Mouse (Mus musculus) forebrain, embryonic 10.5 days (tissue): ENCODE measurements around the gene Nt5dc3. TPM values are rescaled to one million over a fixed set of nuclear protein-coding genes. Genes with fewer than 3 reads are reported as not detected.

Experiments
- DNase-seq: peaks from one replicate; pipeline ENCODE4 v3.0.0-alpha.2; 2017; ENCODE audit warnings: low spot score; ENCODE audit errors: extremely low spot score
- H3K27ac ChIP-seq: fragments of 300-500 bp; sonication (generic); 2 replicates; pipeline ENCODE4 v1.5.1; 2016; ENCODE audit warnings: mild to moderate bottlenecking
- H3K27me3 ChIP-seq: fragments of 300-500 bp; sonication (generic); 2 replicates; pipeline ENCODE4 v1.6.1; 2016; ENCODE audit warnings: mild to moderate bottlenecking; ENCODE audit not compliant: poor library complexity, severe bottlenecking
- H3K36me3 ChIP-seq: fragments of 300-500 bp; sonication (generic); replicated peaks from 2 replicates; pipeline ENCODE4 v1.6.1; 2016; ENCODE audit warnings: mild to moderate bottlenecking, moderate library complexity
- H3K4me1 ChIP-seq: fragments of 300-500 bp; sonication (generic); 2 replicates; pipeline ENCODE4 v1.6.1; 2016
- H3K4me3 ChIP-seq: fragments of 300-500 bp; sonication (generic); 2 replicates; pipeline ENCODE4 v1.5.1; 2016; ENCODE audit warnings: mild to moderate bottlenecking, moderate library complexity
- H3K9me3 ChIP-seq: fragments of 300-500 bp; sonication (generic); 2 replicates; pipeline ENCODE4 v1.6.1; 2016; ENCODE audit warnings: mild to moderate bottlenecking, moderate library complexity
- WGBS: fragments of 180-500 bp; shearing (Covaris S2); methylation state at CpG from one replicate; pipeline ENCODE4 v1.1.7; 2016; 5-methylcytosine and 5-hydroxymethylcytosine counted together
- polyA plus RNA-seq: library from polyadenylated mRNA; unstranded; fragments of >200 nt; fragmentation: Nextera tagmentation; extraction: Ambion mirVana; gene quantifications from 2 replicates; pipeline ENCODE4 v1.2.1, GENCODE M21; 2016

The Nt5dc3 gene
- polyA plus RNA-seq, 1 experiment from 2014 or later = 1.0 TPM

DNA sequence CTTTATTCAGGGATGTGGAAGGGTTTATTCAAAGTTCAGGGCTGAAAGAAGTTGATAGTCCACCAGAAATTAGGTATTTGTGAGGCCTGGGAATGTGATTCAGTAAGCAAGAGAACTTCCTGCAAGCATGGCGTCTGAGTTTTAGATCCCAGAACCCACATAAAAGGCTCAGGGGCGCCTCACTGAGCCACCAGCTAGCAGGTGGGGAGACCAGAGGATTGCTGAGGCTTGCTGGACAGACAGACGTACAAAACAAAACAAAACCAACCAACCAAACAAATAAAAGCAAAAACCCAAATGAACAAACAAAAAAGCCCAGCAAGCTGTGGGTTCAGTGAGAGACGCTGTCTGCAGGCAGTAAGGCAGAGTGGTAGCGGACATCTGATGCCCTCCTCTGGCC lies 3.9 kb downstream of the Nt5dc3 start:
- Histone ChIP-seq H3K27me3 (peaks cover 25% of the 10 kb centered on the region), H3K4me3 (no peak overlapping the region), H3K9me3 (no peaks in the 10 kb centered on the region), H3K36me3 (no peaks in the 10 kb centered on the region), H3K4me1 (peaks cover 46% of the 10 kb centered on the region), H3K27ac (peak overlapping the region; percentile 56)
- DNase-seq = no peak
- WGBS = 43% methylated on average over 5 of the region's 5 CpGs

DNA sequence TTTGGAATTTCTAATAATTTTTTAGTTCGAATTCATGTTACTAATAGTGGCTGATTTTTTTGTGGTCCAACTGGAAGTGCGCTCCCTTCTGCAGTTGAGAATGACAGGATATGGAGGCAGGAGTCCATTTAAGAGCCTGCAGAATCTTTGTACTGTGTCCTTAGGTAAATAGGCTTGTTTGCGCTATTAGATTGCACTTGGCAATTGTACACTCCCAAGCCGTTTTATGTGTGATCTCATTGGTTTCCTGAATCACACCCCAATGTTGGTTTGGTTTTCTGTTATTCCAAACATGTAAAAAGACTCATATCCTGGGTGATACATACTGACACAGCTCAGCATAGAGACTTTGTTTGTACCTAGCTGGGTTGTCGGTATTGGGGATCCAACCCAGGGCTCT lies 4.8 kb downstream of the Nt5dc3 start:
- 91% methylated on average over 5 of the region's 5 CpGs for WGBS
- Histone ChIP-seq H3K4me3 (no peak overlapping the region), H3K27ac (no peak overlapping the region), H3K4me1 (peaks cover 46% of the 10 kb centered on the region), H3K36me3 (no peaks in the 10 kb centered on the region), H3K27me3 (peaks cover 21% of the 10 kb centered on the region), H3K9me3 (no peaks in the 10 kb centered on the region)
- DNase-seq = no peak

DNA sequence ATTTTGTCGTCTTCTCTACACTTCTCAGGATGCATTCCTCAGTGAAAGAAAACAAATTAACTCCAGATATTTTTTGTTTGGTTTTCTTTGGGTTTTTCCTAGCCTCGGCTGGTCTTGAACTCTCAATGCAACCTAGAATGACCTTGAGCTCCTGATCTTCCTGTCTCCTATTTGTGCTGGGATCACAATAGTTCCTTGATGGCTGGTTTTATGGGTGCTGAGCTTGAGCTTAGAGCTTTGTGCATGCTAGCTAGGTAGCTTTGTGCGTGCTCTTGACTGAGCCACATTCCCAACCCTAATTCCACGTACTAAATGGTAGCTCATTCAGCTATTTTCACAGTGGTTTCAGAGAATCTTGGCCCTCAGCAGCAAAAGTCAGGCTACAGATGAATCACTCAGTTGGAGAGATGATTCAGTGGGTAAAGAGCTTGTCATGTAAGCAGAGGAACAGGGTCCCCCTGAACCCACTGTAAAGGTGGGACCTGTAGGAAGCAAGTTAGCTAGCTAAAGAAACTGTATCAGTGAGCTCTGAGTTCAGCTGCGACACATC lies 5.4 kb downstream of the Nt5dc3 start:
- DNase-seq = no peak
- H3K4me1 ChIP-seq = peaks cover 43% of the 10 kb centered on the region
- H3K27ac ChIP-seq = no peak overlapping the region
- no peak overlapping the region for H3K4me3 ChIP-seq
- WGBS = 87% methylated on average over 5 of the region's 5 CpGs
- H3K27me3 ChIP-seq = peaks cover 21% of the 10 kb centered on the region
- H3K9me3 ChIP-seq = no peaks in the 10 kb centered on the region
- no peaks in the 10 kb centered on the region for H3K36me3 ChIP-seq

DNA sequence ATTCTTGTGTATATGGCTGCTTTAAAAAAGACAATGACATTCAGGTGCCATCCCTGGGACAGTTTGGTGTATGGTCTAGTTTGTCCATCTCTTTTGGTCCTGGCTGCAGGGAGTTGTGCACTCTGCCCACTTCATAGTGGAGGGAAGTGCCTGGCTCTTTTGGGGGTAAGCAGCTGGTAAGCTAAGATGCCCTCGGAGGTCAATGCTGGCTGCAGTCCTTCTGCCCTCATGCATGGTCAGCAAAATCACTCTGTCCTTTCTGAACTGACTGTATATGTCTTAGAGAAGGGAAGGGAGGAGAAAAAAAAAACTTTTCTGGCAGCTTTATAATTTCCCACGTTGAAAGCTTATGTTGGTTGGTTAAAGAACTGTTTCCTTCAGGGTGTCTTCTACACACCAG lies 6.6 kb downstream of the Nt5dc3 start:
- Histone ChIP-seq H3K4me3 (no peak overlapping the region), H3K36me3 (no peaks in the 10 kb centered on the region), H3K4me1 (peaks cover 31% of the 10 kb centered on the region), H3K27ac (no peak overlapping the region), H3K9me3 (no peaks in the 10 kb centered on the region), H3K27me3 (peaks cover 9% of the 10 kb centered on the region)
- 80% methylated on average over 2 of the region's 2 CpGs for WGBS
- DNase-seq = no peak

DNA sequence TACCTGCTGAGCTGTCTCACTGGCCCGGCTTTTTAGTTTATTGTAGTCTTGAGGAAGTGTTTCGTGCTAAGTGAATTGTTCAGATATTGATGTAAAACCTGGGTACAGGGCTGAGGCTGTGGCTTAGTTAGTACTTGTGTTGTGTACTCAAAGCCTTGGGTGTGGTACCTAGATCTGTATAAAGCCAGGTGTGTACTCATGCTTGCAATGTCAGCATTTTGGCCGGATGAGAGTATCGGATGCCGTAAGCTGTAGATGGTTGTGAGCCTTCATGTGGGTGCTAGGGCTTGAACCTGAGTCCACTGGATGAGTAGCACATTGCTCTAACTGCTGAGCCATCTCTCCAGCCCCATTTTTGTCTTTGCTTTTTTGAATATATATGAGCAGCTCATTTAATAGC lies 7.3 kb downstream of the Nt5dc3 start:
- DNase-seq = no peak
- H3K36me3 ChIP-seq = no peaks in the 10 kb centered on the region

DNA sequence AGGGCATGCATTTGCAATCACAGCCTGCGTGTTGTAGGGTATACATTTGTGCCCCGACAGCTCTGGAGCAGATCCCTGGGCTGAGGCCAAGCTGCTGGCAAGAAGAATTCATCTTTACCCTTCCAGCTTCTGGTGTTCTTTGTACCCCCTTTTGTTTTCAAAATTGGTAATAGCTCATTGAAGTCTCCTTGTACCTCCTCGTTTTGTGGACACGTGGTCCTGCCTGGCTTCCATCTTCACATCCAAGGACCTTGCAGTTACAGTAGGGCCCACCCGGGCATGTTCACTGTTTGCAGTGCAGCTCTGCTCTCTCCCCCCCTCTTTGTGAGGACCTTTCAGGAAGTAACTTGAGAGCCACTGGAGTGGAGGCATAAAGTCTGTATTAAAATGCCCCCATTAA lies 9.4 kb downstream of the Nt5dc3 start:
- H3K9me3 ChIP-seq = no peaks in the 10 kb centered on the region
- DNase-seq = no peak
- no peaks in the 10 kb centered on the region for H3K27me3 ChIP-seq
- no peaks in the 10 kb centered on the region for H3K36me3 ChIP-seq
- no peak overlapping the region for H3K27ac ChIP-seq
- peaks cover 11% of the 10 kb centered on the region; the same call in 1 of the 2 replicates for H3K4me1 ChIP-seq
- no peak overlapping the region for H3K4me3 ChIP-seq
- 65% methylated on average over 5 of the region's 5 CpGs for WGBS

More for the DNA sequence above, 7.3 kb downstream of the Nt5dc3 start:
- 97% methylated on average over 5 of the region's 5 CpGs for WGBS
- H3K9me3 ChIP-seq = no peaks in the 10 kb centered on the region
- peaks cover 2% of the 10 kb centered on the region; the same call in 1 of the 2 replicates for H3K27me3 ChIP-seq
- H3K4me3 ChIP-seq = no peak overlapping the region
- peaks cover 31% of the 10 kb centered on the region for H3K4me1 ChIP-seq
- no peak overlapping the region for H3K27ac ChIP-seq

DNA sequence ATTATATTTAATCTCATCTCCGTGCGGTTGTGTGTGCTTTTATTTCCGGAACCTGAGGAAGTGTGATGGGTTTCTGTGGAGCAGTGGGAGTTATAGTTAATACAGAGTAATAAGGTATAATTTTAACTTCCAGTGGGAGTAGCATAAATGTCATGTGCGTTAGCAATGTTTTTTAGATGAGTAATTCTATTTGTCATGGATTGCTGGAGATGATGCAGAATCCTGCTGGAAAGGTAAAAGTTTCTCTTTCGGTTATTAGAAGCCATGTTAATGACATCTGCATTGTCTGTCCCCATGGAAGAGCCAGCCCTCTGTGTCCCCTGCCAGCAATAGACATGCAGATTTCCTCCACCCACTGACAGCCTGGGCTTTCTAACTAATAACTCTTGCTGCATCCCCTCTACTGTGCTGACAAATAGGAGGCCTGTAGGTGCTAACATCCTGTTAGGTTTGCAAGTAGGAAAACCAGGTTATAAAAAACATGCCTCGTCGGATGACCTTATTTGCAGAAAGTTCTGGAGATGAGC lies 10.4 kb downstream of the Nt5dc3 start:
- Histone ChIP-seq H3K4me3 (no peak overlapping the region), H3K9me3 (no peaks in the 10 kb centered on the region), H3K27me3 (no peaks in the 10 kb centered on the region), H3K4me1 (peaks cover 17% of the 10 kb centered on the region), H3K27ac (no peak overlapping the region), H3K36me3 (no peaks in the 10 kb centered on the region)
- WGBS = 83% methylated on average over 7 of the region's 7 CpGs
- DNase-seq = no peak

DNA sequence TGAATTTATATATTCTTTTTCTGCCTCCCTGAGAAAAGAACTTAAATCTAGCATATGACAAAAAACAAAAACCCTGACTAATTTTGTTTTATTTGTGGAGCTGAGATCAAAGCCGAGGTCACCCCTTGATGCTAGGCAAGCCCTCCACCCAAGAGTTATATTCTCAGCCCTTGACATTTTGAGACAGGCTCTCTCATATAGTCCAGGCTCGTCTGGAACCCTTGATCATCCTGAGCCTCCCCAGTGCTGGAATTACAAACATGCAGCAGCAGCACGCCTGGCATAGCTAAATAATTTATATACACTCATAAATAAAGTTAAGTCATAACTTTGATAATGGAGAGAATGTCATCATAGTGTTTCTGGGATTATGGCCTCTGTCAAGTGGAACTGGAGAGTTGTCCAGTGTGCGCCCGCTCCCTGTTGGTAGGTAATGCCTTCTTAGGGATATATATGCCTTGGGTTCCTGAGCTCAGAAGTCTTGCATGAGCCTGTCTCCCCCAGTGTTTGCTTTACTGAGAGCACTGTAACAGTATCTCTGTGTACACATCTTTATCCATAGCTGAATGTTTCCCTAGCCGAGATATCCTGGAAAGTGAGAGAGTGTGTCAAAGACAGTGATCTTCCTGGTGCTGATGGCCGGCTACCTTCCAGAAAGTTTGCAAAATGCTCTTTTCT lies 12.8 kb downstream of the Nt5dc3 start:
- Histone ChIP-seq H3K27ac (no peak overlapping the region), H3K4me1 (peaks cover 17% of the 10 kb centered on the region), H3K36me3 (no peaks in the 10 kb centered on the region), H3K9me3 (no peaks in the 10 kb centered on the region), H3K4me3 (no peak overlapping the region), H3K27me3 (no peaks in the 10 kb centered on the region)
- 91% methylated on average over 7 of the region's 7 CpGs for WGBS
- no peak for DNase-seq

DNA sequence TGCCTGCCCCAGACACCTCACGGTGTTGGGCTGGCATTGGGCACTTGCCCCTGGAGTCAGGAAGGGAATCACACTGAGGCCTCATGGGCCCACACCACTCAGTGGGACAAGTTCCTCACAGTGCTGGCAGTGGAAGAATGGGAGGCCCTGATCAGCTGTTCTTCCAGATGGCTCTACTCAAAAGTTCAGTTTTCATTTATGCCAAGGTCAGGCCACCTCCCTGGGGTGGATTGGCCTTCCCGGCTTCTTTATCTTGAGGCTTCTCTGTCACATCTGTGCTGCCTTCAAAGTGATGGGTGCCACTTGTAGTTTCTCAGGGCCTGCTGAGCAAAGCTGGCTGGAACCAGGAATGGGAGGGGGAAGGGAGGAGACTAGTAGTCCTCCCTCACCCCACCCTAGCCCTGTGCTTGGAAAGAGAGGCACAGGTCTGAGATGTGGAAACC lies 14.7 kb downstream of the Nt5dc3 start:
- no peaks in the 10 kb centered on the region for H3K27me3 ChIP-seq
- no peak overlapping the region for H3K4me3 ChIP-seq
- H3K36me3 ChIP-seq = no peaks in the 10 kb centered on the region
- H3K27ac ChIP-seq = no peak overlapping the region
- DNase-seq = no peak
- no peaks in the 10 kb centered on the region for H3K9me3 ChIP-seq
- peaks cover 8% of the 10 kb centered on the region for H3K4me1 ChIP-seq
- WGBS = 78% methylated on average over 2 of the region's 2 CpGs

DNA sequence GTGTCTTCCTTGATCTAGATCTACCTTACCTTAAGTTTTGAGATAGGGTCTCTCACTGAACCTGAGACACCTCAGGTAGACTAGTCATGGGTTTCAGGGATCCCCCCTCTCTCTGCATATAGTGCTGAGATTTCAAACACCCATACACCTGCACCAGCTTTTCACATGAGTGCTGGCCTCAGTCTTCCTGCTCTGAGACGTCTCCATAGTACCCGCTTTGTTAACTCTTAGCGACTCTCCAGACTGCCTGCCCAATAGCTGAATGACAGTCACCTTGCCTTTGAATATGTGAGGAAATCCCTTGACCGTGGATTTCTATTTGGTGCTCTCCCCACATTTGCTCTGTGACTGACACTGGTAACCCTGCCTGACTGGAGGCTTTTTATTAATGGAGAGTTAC lies 15.4 kb downstream of the Nt5dc3 start:
- Histone ChIP-seq H3K9me3 (no peaks in the 10 kb centered on the region), H3K4me1 (peaks cover 6% of the 10 kb centered on the region; the same call in 1 of the 2 replicates), H3K4me3 (no peak overlapping the region), H3K27ac (no peak overlapping the region), H3K36me3 (no peaks in the 10 kb centered on the region), H3K27me3 (no peaks in the 10 kb centered on the region)
- 95% methylated on average over 4 of the region's 4 CpGs for WGBS
- DNase-seq = no peak

DNA sequence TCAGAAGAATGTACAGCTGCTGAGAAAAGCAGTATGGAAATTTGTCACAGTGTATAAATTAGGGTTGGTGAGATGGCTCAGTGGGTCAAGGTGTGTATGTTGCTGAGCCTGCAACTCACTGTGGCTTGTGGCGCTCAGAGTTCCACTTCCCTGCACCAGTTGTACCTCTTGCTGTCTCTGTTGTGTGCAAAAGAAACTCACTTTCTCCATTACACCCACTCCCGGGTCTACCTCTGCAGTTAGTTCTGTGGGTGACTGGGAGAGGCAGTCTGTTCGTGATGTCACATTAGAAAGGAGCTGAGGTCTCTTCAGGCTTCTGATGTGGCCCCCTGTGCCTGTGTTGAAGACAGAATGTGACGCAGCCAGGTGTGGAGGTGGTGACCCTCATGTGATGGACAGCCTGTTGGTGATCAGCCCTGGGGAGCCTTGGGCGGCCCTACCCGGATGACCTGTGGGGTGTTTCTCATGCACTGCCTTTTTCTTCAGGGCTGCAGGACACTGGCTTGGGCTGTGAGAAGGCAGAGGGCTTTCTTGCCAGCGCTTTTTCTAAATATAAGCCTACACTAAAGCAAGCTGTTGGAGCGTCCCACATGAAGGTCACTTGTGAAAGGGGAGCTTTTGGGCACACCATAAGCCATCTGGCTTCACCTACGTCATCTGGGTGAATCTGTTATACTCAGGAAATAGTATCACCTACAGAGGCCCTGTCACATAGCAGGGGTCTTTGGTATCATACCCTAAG lies 16.2 kb downstream of the Nt5dc3 start:
- DNase-seq = no peak
- H3K4me1 ChIP-seq = peaks cover 6% of the 10 kb centered on the region; the same call in 1 of the 2 replicates
- no peaks in the 10 kb centered on the region for H3K36me3 ChIP-seq
- no peak overlapping the region for H3K27ac ChIP-seq
- H3K27me3 ChIP-seq = no peaks in the 10 kb centered on the region
- no peaks in the 10 kb centered on the region for H3K9me3 ChIP-seq
- WGBS = 91% methylated on average over 9 of the region's 9 CpGs
- H3K4me3 ChIP-seq = no peak overlapping the region

DNA sequence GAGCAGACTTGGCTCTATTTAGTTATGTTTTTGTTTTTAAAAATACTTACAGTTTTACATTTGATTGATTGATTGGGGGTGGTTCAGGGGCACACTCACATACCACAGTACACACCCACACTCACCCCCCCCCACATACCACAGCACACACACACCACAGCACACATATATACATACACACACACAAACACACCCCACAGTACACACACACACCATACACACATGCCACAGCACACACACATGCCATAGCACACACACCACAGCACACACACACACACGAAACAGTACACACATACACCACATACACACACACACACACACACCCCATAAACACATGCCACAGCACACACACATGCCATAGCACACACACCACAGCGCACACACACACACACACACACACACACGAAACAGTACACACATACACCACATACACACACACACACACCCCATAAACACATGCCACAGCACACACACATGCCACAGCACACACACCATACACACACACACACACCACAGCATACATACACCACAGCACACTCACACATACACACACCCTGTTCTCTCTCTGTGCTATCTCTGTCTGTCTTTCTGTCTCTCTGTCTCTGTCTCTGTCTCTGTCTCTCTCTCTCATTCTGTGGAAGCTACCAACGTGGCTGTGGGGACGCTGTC lies 17.4 kb downstream of the Nt5dc3 start:
- Histone ChIP-seq H3K9me3 (no peaks in the 10 kb centered on the region), H3K27me3 (no peaks in the 10 kb centered on the region), H3K4me3 (no peak overlapping the region), H3K36me3 (no peaks in the 10 kb centered on the region), H3K27ac (no peak overlapping the region), H3K4me1 (peaks cover 6% of the 10 kb centered on the region; the same call in 1 of the 2 replicates)
- DNase-seq = no peak
- 91% methylated on average over 5 of the region's 5 CpGs for WGBS
